Mouse (Mus musculus) C2C12 (cell line): ENCODE results near the gene Paip2b.

Experiments
- CEBPB ChIP-seq: IDR thresholded peaks from one replicate; pipeline ENCODE4 v1.6.1; 2011; ENCODE audit warnings: low read depth, mild to moderate bottlenecking, control low read depth, moderate library complexity
- CTCF ChIP-seq: IDR thresholded peaks from one replicate; pipeline ENCODE4 v1.5.1; 2011; ENCODE audit not compliant: control insufficient read depth, insufficient read depth, insufficient read length
- MYOG ChIP-seq: IDR thresholded peaks from one replicate; pipeline ENCODE4 v1.6.1; 2011; ENCODE audit not compliant: control insufficient read depth, insufficient read length; ENCODE audit errors: extremely low read depth
- USF1 ChIP-seq: IDR thresholded peaks from one replicate; pipeline ENCODE4 v1.6.1; 2011; ENCODE audit warnings: low read depth, mild to moderate bottlenecking, control low read depth, moderate library complexity

DNA sequence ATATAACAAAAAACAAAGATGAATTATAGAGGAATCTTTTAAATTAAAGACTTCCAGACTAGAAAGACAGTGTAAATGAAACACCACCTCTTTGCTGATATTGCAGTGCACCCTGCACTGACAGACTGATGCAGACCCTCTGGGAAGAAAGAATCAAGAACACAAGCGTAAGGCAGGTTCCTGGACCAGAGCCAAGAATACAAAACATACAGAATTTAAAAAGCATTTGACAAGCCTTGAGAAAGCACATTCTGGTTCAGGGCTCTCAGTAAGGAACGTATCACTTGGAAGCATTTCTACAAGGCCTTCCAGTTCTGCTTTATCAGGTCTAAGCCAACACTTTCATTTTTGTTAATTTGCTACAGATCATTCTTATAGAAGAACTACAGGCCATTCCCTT, 9.7 kb downstream of the Paip2b start:
- TF ChIP-seq CTCF (no peak), USF1 (no peak), MYOG (no peak), CEBPB (no peak)
